Mouse (Mus musculus) neural tube, embryonic 15.5 days (tissue): ENCODE results near the gene Ralgapb. TPM values are rescaled to one million over a fixed set of nuclear protein-coding genes. Genes with fewer than 3 reads are reported as not detected.

Experiments used
- ATAC-seq: fragments of 200-750 bp; cut with Nextera tagmentation; 2 replicates; pipeline ENCODE4 v1.8.0; 2017; ENCODE audit warnings: mild to moderate bottlenecking, moderate TSS enrichment, moderate library complexity; ENCODE audit not compliant: low FRiP score
- H3K27ac ChIP-seq: fragments of 300-500 bp; sonication (generic); replicated peaks from 2 replicates; pipeline ENCODE4 v1.5.1; 2015; ENCODE audit warnings: mild to moderate bottlenecking, inconsistent platforms
- H3K27me3 ChIP-seq: fragments of 300-500 bp; sonication (generic); replicated peaks from 2 replicates; pipeline ENCODE4 v1.6.1; 2015; ENCODE audit warnings: inconsistent platforms
- H3K36me3 ChIP-seq: fragments of 300-500 bp; sonication (generic); 2 replicates; pipeline ENCODE4 v1.6.1; 2015; ENCODE audit warnings: inconsistent platforms
- H3K4me1 ChIP-seq: fragments of 300-500 bp; sonication (generic); 2 replicates; pipeline ENCODE4 v1.6.1; 2015; ENCODE audit warnings: inconsistent platforms
- H3K4me2 ChIP-seq: fragments of 300-500 bp; sonication (generic); 2 replicates; pipeline ENCODE4 v1.6.1; 2015; ENCODE audit warnings: inconsistent platforms, mild to moderate bottlenecking, moderate library complexity
- H3K4me3 ChIP-seq: fragments of 300-500 bp; sonication (generic); replicated peaks from 2 replicates; pipeline ENCODE4 v1.5.1; 2015; ENCODE audit warnings: mild to moderate bottlenecking, inconsistent platforms
- H3K9ac ChIP-seq: fragments of 300-500 bp; sonication (generic); replicated peaks from 2 replicates; pipeline ENCODE4 v1.6.1; 2015; ENCODE audit warnings: mild to moderate bottlenecking, inconsistent platforms
- H3K9me3 ChIP-seq: fragments of 300-500 bp; sonication (generic); replicated peaks from 2 replicates; pipeline ENCODE4 v1.6.1; 2016; ENCODE audit warnings: inconsistent platforms
- WGBS: fragments of 180-500 bp; shearing (Covaris S2); methylation state at CpG from one replicate; pipeline ENCODE4 v1.1.7; 2015; ENCODE audit warnings: mixed read lengths; 5-methylcytosine and 5-hydroxymethylcytosine counted together
- polyA plus RNA-seq: library from polyadenylated mRNA; unstranded; fragments of >200 nt; fragmentation: Nextera tagmentation; extraction: Ambion mirVana; gene quantifications from 2 replicates; pipeline ENCODE4 v1.2.1, GENCODE M21; 2015

The Ralgapb gene
- polyA plus RNA-seq, 1 experiment from 2014 or later: 24.5 TPM

- Histone ChIP-seq H3K27ac (no peak within 1 kb of the TSS), H3K27me3 (no peaks in the 10 kb centered on the region), H3K9ac (no peak within 1 kb of the TSS), H3K9me3 (no peaks in the 10 kb centered on the region), H3K4me2 (no peak within 1 kb of the TSS), H3K4me3 (no peak within 1 kb of the TSS), H3K4me1 (no peaks in the 10 kb centered on the region), H3K36me3 (peaks cover 17% of the 10 kb centered on the region)
- WGBS: 77% methylated on average over 11 of the region's 11 CpGs
- no peak for ATAC-seq
Observed at GRCm38 (mm10) chr2:158501836-158502812, 92.5 kb downstream of the Ralgapb start, which contains the start of gene Adig. Adig (plus strand) TSS chr2:158502612.

GRCm38 (mm10) chr2:158503226-158503625 is 93.6 kb downstream of the Ralgapb start:
- WGBS: 87% methylated on average over 7 of the region's 7 CpGs
- no peak for ATAC-seq

DNA sequence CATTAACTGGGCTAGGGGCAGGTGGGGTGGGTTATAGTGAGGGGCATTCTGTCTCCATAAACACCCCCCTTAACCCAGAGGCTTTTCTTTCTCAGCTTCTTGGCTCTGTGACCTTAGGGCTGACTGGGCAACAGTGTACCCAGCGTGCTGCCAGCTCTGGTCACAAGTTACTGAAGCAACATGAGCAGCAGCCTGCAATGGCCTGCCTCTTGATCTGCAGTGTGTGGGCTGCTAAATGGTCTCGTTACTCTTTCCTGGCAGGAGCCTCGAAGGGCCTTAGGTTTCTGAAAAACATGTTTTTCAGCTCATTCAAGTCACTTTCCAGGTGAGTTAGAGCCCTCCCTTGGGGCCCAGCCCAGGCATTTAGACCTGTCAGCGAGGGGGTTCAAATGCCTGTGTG is 94.0 kb downstream of the Ralgapb start:
- H3K36me3 ChIP-seq: peaks cover 3% of the 10 kb centered on the region; the same call in 1 of the 2 replicates
- H3K4me3 ChIP-seq: no peak overlapping the region
- no peaks in the 10 kb centered on the region for H3K9me3 ChIP-seq
- H3K4me1 ChIP-seq: no peaks in the 10 kb centered on the region
- H3K9ac ChIP-seq: no peak overlapping the region
- no peak overlapping the region for H3K27ac ChIP-seq
- 83% methylated on average over 4 of the region's 4 CpGs for WGBS
- H3K27me3 ChIP-seq: no peaks in the 10 kb centered on the region
- no peak overlapping the region for H3K4me2 ChIP-seq
- ATAC-seq: no peak

More at GRCm38 (mm10) chr2:158503226-158503625, 93.6 kb downstream of the Ralgapb start:
- H3K9ac ChIP-seq: no peak overlapping the region
- H3K4me1 ChIP-seq: no peaks in the 10 kb centered on the region
- no peak overlapping the region for H3K27ac ChIP-seq
- H3K36me3 ChIP-seq: peaks cover 6% of the 10 kb centered on the region; the same call in 1 of the 2 replicates
- no peak overlapping the region for H3K4me3 ChIP-seq
- no peaks in the 10 kb centered on the region for H3K9me3 ChIP-seq
- H3K4me2 ChIP-seq: no peak overlapping the region
- no peaks in the 10 kb centered on the region for H3K27me3 ChIP-seq

- Histone ChIP-seq H3K27me3 (no peaks in the 10 kb centered on the region), H3K4me1 (no peaks in the 10 kb centered on the region), H3K4me3 (no peak overlapping the region), H3K9ac (no peak overlapping the region), H3K4me2 (no peak overlapping the region), H3K9me3 (no peaks in the 10 kb centered on the region), H3K36me3 (no peaks in the 10 kb centered on the region), H3K27ac (no peak overlapping the region)
- WGBS: 91% methylated on average over 5 of the region's 5 CpGs
- ATAC-seq: no peak
Observed at GRCm38 (mm10) chr2:158506475-158506874, 96.8 kb downstream of the Ralgapb start.

GRCm38 (mm10) chr2:158507046-158507445 is 97.4 kb downstream of the Ralgapb start:
- ATAC-seq: no peak
- 97% methylated on average over 10 of the region's 10 CpGs for WGBS

DNA sequence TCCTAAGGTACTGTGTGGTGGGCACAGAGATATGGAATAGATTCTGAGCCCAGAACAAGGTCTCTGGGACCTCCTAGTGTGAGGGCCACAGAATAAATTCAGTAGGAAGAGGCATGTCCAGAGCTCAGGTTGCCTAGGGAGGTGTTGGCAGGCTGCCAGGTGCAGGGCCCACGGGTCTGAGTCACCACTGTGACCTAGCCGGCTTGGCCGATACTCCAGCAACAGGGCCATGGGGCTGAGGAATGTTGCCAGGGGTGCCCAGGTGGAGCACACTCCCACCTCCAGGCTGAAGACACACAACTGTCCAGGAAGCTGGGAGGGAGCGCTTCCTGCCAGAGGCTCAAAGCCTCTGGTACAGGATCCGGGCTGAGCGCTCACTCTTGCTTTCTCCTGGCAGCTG is 101.0 kb downstream of the Ralgapb start:
- H3K9ac ChIP-seq: no peak overlapping the region
- H3K4me1 ChIP-seq: no peaks in the 10 kb centered on the region
- no peak overlapping the region for H3K27ac ChIP-seq
- H3K4me3 ChIP-seq: no peak overlapping the region
- no peak overlapping the region for H3K4me2 ChIP-seq
- H3K27me3 ChIP-seq: no peaks in the 10 kb centered on the region
- no peaks in the 10 kb centered on the region for H3K36me3 ChIP-seq
- no peaks in the 10 kb centered on the region for H3K9me3 ChIP-seq
- ATAC-seq: no peak
- WGBS: 72% methylated on average over 6 of the region's 6 CpGs

More at GRCm38 (mm10) chr2:158507046-158507445, 97.4 kb downstream of the Ralgapb start:
- no peaks in the 10 kb centered on the region for H3K9me3 ChIP-seq
- no peak overlapping the region for H3K9ac ChIP-seq
- H3K4me1 ChIP-seq: no peaks in the 10 kb centered on the region
- H3K27ac ChIP-seq: no peak overlapping the region
- no peaks in the 10 kb centered on the region for H3K36me3 ChIP-seq
- H3K4me3 ChIP-seq: no peak overlapping the region
- H3K27me3 ChIP-seq: no peaks in the 10 kb centered on the region
- no peak overlapping the region for H3K4me2 ChIP-seq

GRCm38 (mm10) chr2:158512528-158512927 is 102.9 kb downstream of the Ralgapb start, which contains the start of gene Arhgap40:
Arhgap40 (plus strand) TSS chr2:158512796.
- no peak for ATAC-seq
- H3K4me3 ChIP-seq: no peak within 1 kb of the TSS
- no peak within 1 kb of the TSS for H3K27ac ChIP-seq
- no peaks in the 10 kb centered on the region for H3K27me3 ChIP-seq
- no peaks in the 10 kb centered on the region for H3K4me1 ChIP-seq
- no peaks in the 10 kb centered on the region for H3K9me3 ChIP-seq
- H3K9ac ChIP-seq: no peak within 1 kb of the TSS
- WGBS: 89% methylated on average over 10 of the region's 10 CpGs
- no peaks in the 10 kb centered on the region for H3K36me3 ChIP-seq
- no peak within 1 kb of the TSS for H3K4me2 ChIP-seq

- Histone ChIP-seq H3K9me3 (no peaks in the 10 kb centered on the region), H3K4me3 (no peak overlapping the region), H3K9ac (no peak overlapping the region), H3K27me3 (no peaks in the 10 kb centered on the region), H3K4me2 (no peak overlapping the region), H3K4me1 (no peaks in the 10 kb centered on the region), H3K27ac (no peak overlapping the region), H3K36me3 (no peaks in the 10 kb centered on the region)
- ATAC-seq: no peak
- 84% methylated on average over 12 of the region's 12 CpGs for WGBS
Observed at GRCm38 (mm10) chr2:158513821-158514336, 104.2 kb downstream of the Ralgapb start.

GRCm38 (mm10) chr2:158518583-158518982 is 108.9 kb downstream of the Ralgapb start:
- Histone ChIP-seq H3K4me3 (no peak overlapping the region), H3K27me3 (no peaks in the 10 kb centered on the region), H3K4me2 (no peak overlapping the region), H3K4me1 (no peaks in the 10 kb centered on the region), H3K9me3 (no peaks in the 10 kb centered on the region), H3K9ac (no peak overlapping the region), H3K27ac (no peak overlapping the region), H3K36me3 (no peaks in the 10 kb centered on the region)
- no peak for ATAC-seq
- WGBS: 62% methylated on average over 6 of the region's 6 CpGs

- no peak for ATAC-seq
- no peaks in the 10 kb centered on the region for H3K4me1 ChIP-seq
- no peak overlapping the region for H3K9ac ChIP-seq
- no peaks in the 10 kb centered on the region for H3K27me3 ChIP-seq
- H3K9me3 ChIP-seq: no peaks in the 10 kb centered on the region
- H3K4me3 ChIP-seq: no peak overlapping the region
- H3K4me2 ChIP-seq: no peak overlapping the region
- H3K27ac ChIP-seq: no peak overlapping the region
- no peaks in the 10 kb centered on the region for H3K36me3 ChIP-seq
- 86% methylated on average over 11 of the region's 11 CpGs for WGBS
Observed at GRCm38 (mm10) chr2:158519071-158519470, 109.4 kb downstream of the Ralgapb start.

DNA sequence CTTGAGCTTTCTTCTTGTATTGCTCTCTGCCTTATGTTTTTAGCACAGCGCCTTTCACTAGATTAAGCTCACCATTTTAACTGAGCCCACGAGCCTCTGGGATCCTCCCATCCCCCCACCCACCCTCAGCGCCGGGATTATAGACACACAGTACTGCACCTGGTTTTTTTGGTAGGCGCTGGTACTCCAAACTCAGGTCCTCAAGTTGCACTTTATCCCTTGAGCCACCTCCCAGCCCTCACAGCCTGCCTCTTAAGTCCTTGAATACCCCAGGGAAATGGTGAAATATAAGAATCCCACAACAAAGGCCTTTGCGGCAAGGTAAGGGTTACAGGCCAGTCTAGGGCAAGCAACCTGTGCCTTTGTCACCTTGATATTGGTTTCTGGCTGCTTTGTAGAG is 110.2 kb downstream of the Ralgapb start:
- H3K27me3 ChIP-seq: no peaks in the 10 kb centered on the region
- no peaks in the 10 kb centered on the region for H3K9me3 ChIP-seq
- H3K9ac ChIP-seq: no peak overlapping the region
- no peak overlapping the region for H3K4me3 ChIP-seq
- no peak for ATAC-seq
- H3K27ac ChIP-seq: no peak overlapping the region
- H3K36me3 ChIP-seq: no peaks in the 10 kb centered on the region
- 85% methylated on average over 6 of the region's 6 CpGs for WGBS
- H3K4me2 ChIP-seq: no peak overlapping the region
- no peaks in the 10 kb centered on the region for H3K4me1 ChIP-seq

GRCm38 (mm10) chr2:158523060-158523459 is 113.4 kb downstream of the Ralgapb start:
- H3K9ac ChIP-seq: no peak overlapping the region
- WGBS: 83% methylated on average over 8 of the region's 8 CpGs
- H3K4me3 ChIP-seq: no peak overlapping the region
- H3K4me1 ChIP-seq: no peaks in the 10 kb centered on the region
- H3K4me2 ChIP-seq: no peak overlapping the region
- no peak overlapping the region for H3K27ac ChIP-seq
- no peak for ATAC-seq
- H3K36me3 ChIP-seq: no peaks in the 10 kb centered on the region
- H3K27me3 ChIP-seq: no peaks in the 10 kb centered on the region
- no peaks in the 10 kb centered on the region for H3K9me3 ChIP-seq
